Mouse (Mus musculus): ENCODE measurements around the gene Pdlim5. TPM values are rescaled to one million over a fixed set of nuclear protein-coding genes. Genes with fewer than 3 reads are reported as not detected.

Gene Pdlim5
- 17.6 and 19.6 TPM in 2 replicates for polyA plus RNA-seq (2015; fragmentation: Nextera tagmentation; extraction: Ambion mirVana)

GRCm38 (mm10) chr3:142395520-142396193, at the start of gene Pdlim5:
Gene Pdlim5, minus strand, starts transcription at chr3:142395696.

Other genes starting within 250 kb of the Pdlim5 start
- gene Bmpr1b, start 226.3 kb downstream of the Pdlim5 start, polyA plus RNA-seq (2015; fragmentation: Nextera tagmentation; extraction: Ambion mirVana) = 6.3 and 8.0 TPM in 2 replicates
- gene Gbp5, start 98.3 kb upstream of the Pdlim5 start, polyA plus RNA-seq (2015; fragmentation: Nextera tagmentation; extraction: Ambion mirVana) = 0.42 and 0.71 TPM in 2 replicates
- gene Gbp7, start 134.6 kb upstream of the Pdlim5 start, polyA plus RNA-seq (2015; fragmentation: Nextera tagmentation; extraction: Ambion mirVana) = 4.8 and 4.9 TPM in 2 replicates
- 3.4 and 4.0 TPM in 2 replicates for gene Gbp3, start 164.3 kb upstream of the Pdlim5 start, polyA plus RNA-seq (2015; fragmentation: Nextera tagmentation; extraction: Ambion mirVana)
- not detected in 2 replicates for gene Gbp2b, start 199.2 kb upstream of the Pdlim5 start, polyA plus RNA-seq (2015; fragmentation: Nextera tagmentation; extraction: Ambion mirVana)
- 1.4 and 1.5 TPM in 2 replicates for gene Gbp2, start 224.9 kb upstream of the Pdlim5 start, polyA plus RNA-seq (2015; fragmentation: Nextera tagmentation; extraction: Ambion mirVana)

All from neural tube, postnatal 0 days (tissue).